Mouse (Mus musculus) heart, embryonic 12.5 days (tissue): ENCODE measurements around the gene Pdxk. TPM values are rescaled to one million over a fixed set of nuclear protein-coding genes. Genes with fewer than 3 reads are reported as not detected.

Experiments
- ATAC-seq: fragments of 200-750 bp; cut with Nextera tagmentation; 2 replicates; pipeline ENCODE4 v1.8.0; 2017; ENCODE audit warnings: moderate TSS enrichment, moderate library complexity; ENCODE audit not compliant: insufficient number of reproducible peaks, low FRiP score
- H3K27ac ChIP-seq: fragments of 300-500 bp; sonication (generic); 2 replicates; pipeline ENCODE4 v1.5.1; 2016; ENCODE audit warnings: mild to moderate bottlenecking, moderate library complexity; ENCODE audit not compliant: poor library complexity, severe bottlenecking
- H3K27me3 ChIP-seq: fragments of 300-500 bp; sonication (generic); replicated peaks from 2 replicates; pipeline ENCODE4 v1.6.1; 2016; ENCODE audit warnings: mild to moderate bottlenecking, moderate library complexity
- H3K36me3 ChIP-seq: fragments of 300-500 bp; sonication (generic); 2 replicates; pipeline ENCODE4 v1.6.1; 2016; ENCODE audit warnings: mild to moderate bottlenecking, moderate library complexity
- H3K4me1 ChIP-seq: fragments of 300-500 bp; sonication (generic); replicated peaks from 2 replicates; pipeline ENCODE4 v1.6.1; 2016; ENCODE audit warnings: mild to moderate bottlenecking
- H3K4me2 ChIP-seq: fragments of 300-500 bp; sonication (generic); 2 replicates; pipeline ENCODE4 v1.6.1; 2016; ENCODE audit warnings: mild to moderate bottlenecking, moderate library complexity
- H3K4me3 ChIP-seq: fragments of 300-500 bp; sonication (generic); 2 replicates; pipeline ENCODE4 v1.5.1; 2016; ENCODE audit warnings: mild to moderate bottlenecking
- H3K9ac ChIP-seq: fragments of 300-500 bp; sonication (generic); 2 replicates; pipeline ENCODE4 v1.6.1; 2016; ENCODE audit warnings: mild to moderate bottlenecking, moderate library complexity
- H3K9me3 ChIP-seq: fragments of 300-500 bp; sonication (generic); replicated peaks from 2 replicates; pipeline ENCODE4 v1.6.1; 2016; ENCODE audit warnings: mild to moderate bottlenecking, moderate library complexity
- WGBS: fragments of 180-500 bp; shearing (Covaris S2); methylation state at CpG from one replicate; pipeline ENCODE4 v1.1.7; 2016; 5-methylcytosine and 5-hydroxymethylcytosine counted together
- polyA plus RNA-seq: library from polyadenylated mRNA; unstranded; fragments of >200 nt; fragmentation: Nextera tagmentation; extraction: Ambion mirVana; gene quantifications from 2 replicates; pipeline ENCODE4 v1.2.1, GENCODE M21; 2016

The Pdxk gene
- polyA plus RNA-seq, 1 experiment from 2014 or later: 5.5 TPM

DNA sequence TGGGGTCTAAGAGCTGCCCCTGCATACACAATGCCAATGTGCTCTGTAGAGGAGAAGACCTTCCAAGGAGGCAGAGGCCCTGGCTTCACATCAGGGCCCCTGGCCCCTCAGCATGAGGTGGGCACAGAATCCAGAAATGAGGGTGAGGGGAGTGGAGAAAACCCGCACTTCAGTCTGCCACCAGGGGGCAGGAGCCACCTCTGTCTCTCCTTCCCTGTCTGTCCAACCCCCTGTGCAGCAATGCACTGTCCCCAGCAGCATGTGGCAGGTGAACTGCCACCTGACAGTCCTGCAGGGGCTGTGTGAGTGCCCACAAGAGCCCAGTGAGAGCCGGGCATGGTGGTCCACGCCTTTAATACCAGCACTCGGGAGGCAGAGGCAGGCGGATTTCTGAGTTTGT is 25.2 kb downstream of the Pdxk start:
- no peak overlapping the region for H3K27ac ChIP-seq

DNA sequence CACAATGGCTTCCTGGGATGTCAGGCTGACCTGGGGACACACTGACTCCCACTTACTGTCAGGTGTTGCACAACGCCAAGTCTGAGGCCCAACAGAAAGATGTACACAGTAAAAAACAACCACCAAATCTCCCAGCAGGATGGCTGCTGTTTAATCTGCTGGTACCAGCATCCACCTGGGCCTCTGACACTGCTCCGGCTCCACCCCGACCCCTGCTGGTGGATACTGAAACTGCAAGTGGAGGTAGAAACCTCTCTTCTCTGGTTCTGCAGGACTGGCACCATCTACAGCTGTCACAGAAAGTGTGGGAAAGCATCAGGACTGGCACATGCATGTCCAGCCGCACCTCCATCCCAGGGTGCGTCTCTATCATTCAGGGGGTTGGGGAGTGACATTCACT is 26.7 kb downstream of the Pdxk start:
- Histone ChIP-seq H3K9me3 (no peaks in the 10 kb centered on the region), H3K4me2 (no peak overlapping the region), H3K9ac (no peak overlapping the region), H3K27me3 (no peaks in the 10 kb centered on the region), H3K36me3 (peaks cover 18% of the 10 kb centered on the region), H3K4me1 (0 out of 2 replicates have a peak, but pooled peaks cover 2% of the 10 kb centered on the region), H3K27ac (no peak overlapping the region), H3K4me3 (no peak overlapping the region)
- WGBS: 12% methylated on average over 5 of the region's 5 CpGs
- ATAC-seq: no peak

More for the DNA sequence above, 25.2 kb downstream of the Pdxk start:
- Histone ChIP-seq H3K9me3 (no peaks in the 10 kb centered on the region), H3K4me2 (no peak overlapping the region), H3K36me3 (peaks cover 30% of the 10 kb centered on the region), H3K4me3 (no peak overlapping the region), H3K27me3 (no peaks in the 10 kb centered on the region), H3K4me1 (0 out of 2 replicates have a peak, but pooled peaks cover under 1% of the 10 kb centered on the region), H3K9ac (no peak overlapping the region)
- no peak for ATAC-seq
- 55% methylated on average over 5 of the region's 5 CpGs for WGBS

DNA sequence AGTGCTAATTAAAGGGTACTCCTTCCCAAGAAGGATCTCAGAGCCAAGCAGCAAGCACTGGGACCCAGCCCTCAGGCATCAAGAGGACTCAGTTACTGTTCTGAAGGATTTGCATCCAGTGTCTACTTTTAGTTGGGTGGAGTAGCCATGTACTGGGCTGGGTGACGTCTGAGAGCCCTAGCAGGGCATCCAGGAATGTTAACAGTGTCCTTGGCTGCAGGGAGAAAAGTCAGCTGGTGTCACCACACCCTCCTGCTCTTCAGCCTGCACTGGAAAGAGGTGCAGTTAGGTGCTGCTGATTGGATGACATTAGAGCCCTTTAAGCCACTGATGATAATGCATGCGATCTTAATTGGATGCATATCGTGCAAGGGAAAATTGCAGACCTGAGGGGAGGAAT is 31.9 kb downstream of the Pdxk start:
- no peaks in the 10 kb centered on the region for H3K9me3 ChIP-seq
- no peak overlapping the region for H3K4me3 ChIP-seq
- H3K27me3 ChIP-seq: no peaks in the 10 kb centered on the region
- H3K36me3 ChIP-seq: peaks cover 11% of the 10 kb centered on the region
- no peak overlapping the region for H3K9ac ChIP-seq
- WGBS: 62% methylated on average over 3 of the region's 3 CpGs
- no peak for ATAC-seq
- no peak overlapping the region for H3K27ac ChIP-seq
- H3K4me1 ChIP-seq: 0 out of 2 replicates have a peak, but pooled peaks cover 2% of the 10 kb centered on the region
- H3K4me2 ChIP-seq: no peak overlapping the region

DNA sequence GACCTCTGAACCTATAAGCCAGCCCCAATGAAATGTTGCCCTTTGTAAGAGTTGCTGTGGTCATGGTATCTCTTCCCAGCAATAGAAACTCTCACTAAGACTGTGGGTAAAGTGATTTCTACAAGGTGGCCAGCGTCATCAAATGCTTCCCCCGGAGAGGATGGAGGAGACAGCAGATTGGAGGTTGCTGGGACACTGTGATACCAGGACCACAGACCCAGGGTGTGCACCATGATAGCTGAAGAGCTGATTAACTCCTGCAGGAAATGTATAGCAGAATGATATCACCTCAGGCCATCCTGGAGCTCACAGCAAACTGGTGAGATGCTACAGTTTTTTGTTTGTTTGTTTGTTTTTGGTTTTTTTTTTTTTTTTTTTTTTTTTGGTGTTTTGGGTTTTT is 35.0 kb downstream of the Pdxk start:
- WGBS: 71% methylated on average over 2 of the region's 2 CpGs
- Histone ChIP-seq H3K4me1 (peaks cover 15% of the 10 kb centered on the region), H3K4me2 (no peak overlapping the region), H3K9me3 (no peaks in the 10 kb centered on the region), H3K4me3 (no peak overlapping the region), H3K27ac (no peak overlapping the region), H3K36me3 (peaks cover 21% of the 10 kb centered on the region), H3K27me3 (no peaks in the 10 kb centered on the region), H3K9ac (no peak overlapping the region)
- ATAC-seq: no peak

DNA sequence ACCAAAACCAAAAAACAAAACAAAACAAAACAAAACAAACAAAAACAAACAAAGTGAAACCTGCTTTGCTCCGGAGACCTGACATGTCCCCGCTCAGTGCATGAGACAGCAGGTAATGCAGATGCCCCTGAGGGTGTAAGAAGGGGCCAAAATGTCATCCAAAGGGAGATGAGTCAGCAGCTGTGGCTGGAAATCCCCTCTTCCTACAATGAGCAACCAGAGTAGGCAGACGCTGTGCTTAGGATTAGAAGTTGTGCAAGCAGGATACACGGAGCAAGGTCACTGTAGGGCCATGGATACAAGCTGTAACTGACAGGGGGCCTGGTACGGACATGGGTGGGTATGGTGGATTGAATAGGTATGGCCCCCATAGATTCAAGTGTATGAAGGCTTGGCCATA is 35.6 kb downstream of the Pdxk start:
- H3K9ac ChIP-seq: no peak overlapping the region
- H3K27me3 ChIP-seq: no peaks in the 10 kb centered on the region
- no peak overlapping the region for H3K4me2 ChIP-seq
- ATAC-seq: no peak
- peaks cover 12% of the 10 kb centered on the region for H3K4me1 ChIP-seq
- 85% methylated on average over 5 of the region's 5 CpGs for WGBS
- no peak overlapping the region for H3K27ac ChIP-seq
- H3K36me3 ChIP-seq: peaks cover 21% of the 10 kb centered on the region
- no peak overlapping the region for H3K4me3 ChIP-seq
- no peaks in the 10 kb centered on the region for H3K9me3 ChIP-seq

DNA sequence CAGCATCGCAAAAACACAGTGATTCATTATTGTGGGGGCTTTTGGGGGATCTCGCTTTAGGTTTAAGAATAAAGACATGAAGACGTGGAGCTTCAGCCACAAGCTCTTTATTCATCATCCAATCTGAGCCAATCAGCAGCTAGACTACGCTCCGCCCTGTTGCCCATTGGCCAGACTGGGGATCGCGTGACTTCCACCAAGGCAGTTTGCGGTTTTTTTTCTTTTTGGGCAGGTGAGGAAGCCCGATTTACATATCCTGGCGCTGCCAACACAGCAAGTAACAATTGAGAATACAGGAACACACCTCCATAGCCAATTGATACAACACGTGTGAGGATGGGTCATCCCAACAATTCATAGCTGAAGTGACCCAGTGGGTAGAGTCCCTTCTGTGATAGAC is 36.7 kb downstream of the Pdxk start:
- Histone ChIP-seq H3K4me2 (no peak overlapping the region), H3K9ac (no peak overlapping the region), H3K4me1 (peaks cover 12% of the 10 kb centered on the region), H3K27ac (no peak overlapping the region), H3K27me3 (no peaks in the 10 kb centered on the region), H3K9me3 (no peaks in the 10 kb centered on the region), H3K36me3 (peaks cover 21% of the 10 kb centered on the region), H3K4me3 (no peak overlapping the region)
- 91% methylated on average over 11 of the region's 11 CpGs for whole genome bisulfite sequencing
- no peak for ATAC-seq

DNA sequence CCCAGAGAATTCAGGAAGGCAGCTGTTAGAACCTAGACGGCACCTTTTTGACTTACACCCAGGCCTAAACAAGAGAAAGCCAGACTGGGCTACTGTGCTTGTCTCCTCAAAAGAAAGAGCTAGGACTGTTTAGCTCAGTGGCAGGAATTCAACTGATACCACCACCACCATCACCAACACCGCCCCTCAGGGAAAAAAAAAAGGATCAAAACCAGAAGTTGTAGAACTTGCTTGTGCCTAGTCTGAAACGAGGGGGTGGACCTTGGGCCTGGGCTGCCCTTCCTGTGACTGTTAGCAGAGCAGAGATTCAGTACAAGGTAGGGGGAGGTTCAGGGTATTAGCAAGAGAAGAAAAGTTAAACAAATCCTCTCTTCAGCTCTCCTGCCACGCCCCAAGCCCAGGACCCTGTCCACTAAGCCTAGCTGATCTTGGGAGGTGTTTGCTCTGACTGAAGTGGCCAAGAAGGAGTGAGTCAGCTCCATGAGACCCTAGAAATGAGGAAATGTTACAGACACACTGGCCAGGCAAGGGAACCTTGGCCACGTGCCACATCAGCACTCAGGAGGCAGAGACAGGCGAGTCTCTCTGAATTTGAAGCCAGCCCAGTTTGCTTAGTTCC is 38.5 kb downstream of the Pdxk start:
- no peak; the same call in 1 of the 2 replicates for ATAC-seq
- peak overlapping the region; percentile 65 for H3K4me3 ChIP-seq
- 49% methylated on average over 6 of the region's 6 CpGs for WGBS
- peak overlapping the region; percentile 52 for H3K27ac ChIP-seq
- peaks cover 21% of the 10 kb centered on the region for H3K36me3 ChIP-seq
- H3K4me1 ChIP-seq: peaks cover 12% of the 10 kb centered on the region
- no peaks in the 10 kb centered on the region for H3K9me3 ChIP-seq
- peak overlapping the region; percentile 83 for H3K9ac ChIP-seq
- no peaks in the 10 kb centered on the region for H3K27me3 ChIP-seq
- peak overlapping the region; percentile 83 for H3K4me2 ChIP-seq

- H3K4me1 ChIP-seq: peaks cover 12% of the 10 kb centered on the region
- peaks cover 21% of the 10 kb centered on the region for H3K36me3 ChIP-seq
- H3K27ac ChIP-seq: peak within 1 kb of the TSS; percentile 52
- peak within 1 kb of the TSS; percentile 83 for H3K9ac ChIP-seq
- peak within 1 kb of the TSS; percentile 65 for H3K4me3 ChIP-seq
- H3K9me3 ChIP-seq: no peaks in the 10 kb centered on the region
- H3K27me3 ChIP-seq: no peaks in the 10 kb centered on the region
- 1% methylated on average over 40 of the region's 40 CpGs for WGBS
- ATAC-seq: peak; percentile 94
- H3K4me2 ChIP-seq: peak within 1 kb of the TSS; percentile 83
Measured at GRCm38 (mm10) chr10:78425181-78426041, 39.4 kb downstream of the Pdxk start, which contains the start of gene Cstb. Cstb (plus strand) TSS chr10:78425669.

DNA sequence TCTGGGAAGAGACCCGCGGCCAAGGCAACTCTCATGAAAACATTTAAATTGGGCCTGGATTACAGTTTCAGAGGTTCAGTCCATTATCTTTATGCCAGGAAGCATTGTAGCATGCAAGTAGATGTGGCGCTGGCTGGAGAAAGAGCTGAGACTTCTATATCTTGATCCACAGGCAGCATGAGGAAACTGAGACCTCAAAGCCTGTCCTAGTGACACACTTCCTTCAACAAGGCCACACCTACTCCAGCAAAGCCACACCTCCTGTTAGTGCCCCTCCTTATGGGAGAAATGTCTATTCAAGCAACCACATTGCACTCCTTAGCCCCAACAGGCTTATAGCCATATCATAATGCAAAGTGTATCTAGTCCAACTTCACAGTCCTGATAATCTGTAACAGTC is 42.2 kb downstream of the Pdxk start:
- WGBS: 84% methylated on average over 3 of the region's 3 CpGs
- H3K4me3 ChIP-seq: no peak overlapping the region
- ATAC-seq: no peak
- no peaks in the 10 kb centered on the region for H3K9me3 ChIP-seq
- H3K27me3 ChIP-seq: no peaks in the 10 kb centered on the region
- H3K36me3 ChIP-seq: peaks cover 7% of the 10 kb centered on the region
- no peak overlapping the region for H3K27ac ChIP-seq
- H3K4me2 ChIP-seq: no peak overlapping the region
- H3K4me1 ChIP-seq: peaks cover 12% of the 10 kb centered on the region
- H3K9ac ChIP-seq: no peak overlapping the region

DNA sequence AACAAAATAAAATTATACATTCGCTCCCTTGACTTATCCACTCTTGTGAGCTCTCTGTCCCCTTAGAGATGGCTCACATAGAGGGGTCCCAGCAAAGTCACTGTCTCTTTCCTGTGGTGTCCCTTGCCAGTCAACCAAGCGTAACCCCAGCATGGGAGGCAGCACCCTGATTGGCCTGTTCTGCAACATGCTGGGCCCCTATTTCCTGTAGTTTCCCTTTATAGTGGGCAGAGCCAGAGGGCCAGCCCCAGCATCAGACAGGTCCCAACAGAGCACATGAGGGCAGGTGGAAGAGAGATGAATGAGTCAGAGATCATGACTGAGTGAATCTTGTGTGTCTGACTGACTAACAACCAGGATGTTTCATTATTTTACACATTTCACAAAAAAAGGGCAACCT is 43.8 kb downstream of the Pdxk start:
- Histone ChIP-seq H3K9me3 (no peaks in the 10 kb centered on the region), H3K4me1 (peaks cover 5% of the 10 kb centered on the region), H3K36me3 (no peaks in the 10 kb centered on the region), H3K4me2 (no peak overlapping the region), H3K4me3 (no peak overlapping the region), H3K9ac (no peak overlapping the region), H3K27me3 (no peaks in the 10 kb centered on the region), H3K27ac (no peak overlapping the region)
- WGBS: 80% methylated on average over 2 of the region's 2 CpGs
- ATAC-seq: no peak

GRCm38 (mm10) chr10:78418791-78419190 is 46.0 kb downstream of the Pdxk start:
- Histone ChIP-seq H3K4me1 (no peaks in the 10 kb centered on the region), H3K27ac (no peak overlapping the region), H3K4me3 (no peak overlapping the region), H3K36me3 (no peaks in the 10 kb centered on the region), H3K27me3 (no peaks in the 10 kb centered on the region), H3K9me3 (no peaks in the 10 kb centered on the region), H3K4me2 (no peak overlapping the region), H3K9ac (no peak overlapping the region)
- ATAC-seq: no peak
- WGBS: 85% methylated on average over 2 of the region's 2 CpGs
